Mouse (Mus musculus) heart, embryonic 16.5 days (tissue): ENCODE measurements around the gene Trappc10. TPM values are rescaled to one million over a fixed set of nuclear protein-coding genes. Genes with fewer than 3 reads are reported as not detected.

Experiments used
- polyA plus RNA-seq: library from polyadenylated mRNA; unstranded; fragments of >200 nt; fragmentation: Nextera tagmentation; extraction: Ambion mirVana; gene quantifications from 2 replicates; pipeline ENCODE4 v1.2.1, GENCODE M21; 2015

Trappc10 gene
- polyA plus RNA-seq, 1 experiment from 2014 or later = 7.0 TPM

Other genes with a start within 250 kb of the Trappc10 start
- gene Pfkl, start 234.6 kb downstream of the Trappc10 start, polyA plus RNA-seq = 203 and 219 TPM in 2 replicates
- gene Dnmt3l, start 202.7 kb downstream of the Trappc10 start, polyA plus RNA-seq = 0.13 TPM in 1 of 2 replicates, not detected in the other
- 1.3 and 3.0 TPM in 2 replicates for gene Aire, start 201.0 kb downstream of the Trappc10 start, polyA plus RNA-seq
- 2.5 and 2.9 TPM in 2 replicates for gene Icosl, start 175.3 kb downstream of the Trappc10 start, polyA plus RNA-seq
- gene D10Jhu81e, start 74.9 kb downstream of the Trappc10 start, polyA plus RNA-seq = 72.8 and 75.3 TPM in 2 replicates
- 12.4 and 12.6 TPM in 2 replicates for gene Pwp2, start 59.5 kb downstream of the Trappc10 start, polyA plus RNA-seq
- 56.6 and 69.5 TPM in 2 replicates for gene Agpat3, start 107.8 kb upstream of the Trappc10 start, polyA plus RNA-seq
- 244 and 285 TPM in 2 replicates for gene Rrp1, start 168.4 kb upstream of the Trappc10 start, polyA plus RNA-seq
- gene Cstb, start 181.0 kb upstream of the Trappc10 start, polyA plus RNA-seq = 148 and 222 TPM in 2 replicates
- gene Pdxk, start 220.3 kb upstream of the Trappc10 start, polyA plus RNA-seq = 7.8 and 8.8 TPM in 2 replicates